Mouse (Mus musculus) thymus, postnatal 10 days (tissue): ENCODE data around the gene Slfn2.
A peak's percentile ranks its signal among the peaks of the same experiment; 100 is the strongest.
"Not testable (repeated sequence)": the region's sequence is repeated elsewhere in the genome, so short reads cannot be mapped to it uniquely, and the experiment has no call there.

Experiments used
- DNase-seq, 2 experiments: peaks; one replicate each; pipeline ENCODE4 v3.0.0; 2021; ENCODE audit warnings: low spot score in 2 of 2

Slfn2 gene

DNA sequence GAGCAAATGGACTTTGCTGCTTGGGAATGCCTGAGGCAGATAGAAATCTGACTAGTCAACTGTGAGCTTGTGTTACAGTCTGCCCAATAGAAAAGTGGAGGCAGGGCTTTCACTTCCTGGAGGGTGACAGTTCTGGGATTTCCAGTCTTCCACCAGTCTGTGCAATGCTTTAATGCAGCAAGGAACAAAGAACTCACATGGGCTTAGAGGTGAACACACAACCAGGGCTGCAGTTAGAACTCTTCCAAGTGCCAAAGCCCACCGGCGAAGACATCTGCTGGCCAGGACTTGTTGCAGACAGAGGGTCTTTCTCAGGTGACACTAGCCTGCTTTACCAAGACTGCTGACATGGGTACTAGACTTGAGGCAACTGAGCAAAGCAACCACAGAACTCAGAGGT is at the start of gene Slfn2:
Gene Slfn2 (plus strand): TSS at position 167 of the 400 bp plus-strand sequence.
- peak; percentile 48 for DNase-seq

- DNase-seq, result no peak
These were observed 48.8 kb upstream of the Slfn2 start for GRCm38 (mm10) chr11:83016093-83016492.

DNA sequence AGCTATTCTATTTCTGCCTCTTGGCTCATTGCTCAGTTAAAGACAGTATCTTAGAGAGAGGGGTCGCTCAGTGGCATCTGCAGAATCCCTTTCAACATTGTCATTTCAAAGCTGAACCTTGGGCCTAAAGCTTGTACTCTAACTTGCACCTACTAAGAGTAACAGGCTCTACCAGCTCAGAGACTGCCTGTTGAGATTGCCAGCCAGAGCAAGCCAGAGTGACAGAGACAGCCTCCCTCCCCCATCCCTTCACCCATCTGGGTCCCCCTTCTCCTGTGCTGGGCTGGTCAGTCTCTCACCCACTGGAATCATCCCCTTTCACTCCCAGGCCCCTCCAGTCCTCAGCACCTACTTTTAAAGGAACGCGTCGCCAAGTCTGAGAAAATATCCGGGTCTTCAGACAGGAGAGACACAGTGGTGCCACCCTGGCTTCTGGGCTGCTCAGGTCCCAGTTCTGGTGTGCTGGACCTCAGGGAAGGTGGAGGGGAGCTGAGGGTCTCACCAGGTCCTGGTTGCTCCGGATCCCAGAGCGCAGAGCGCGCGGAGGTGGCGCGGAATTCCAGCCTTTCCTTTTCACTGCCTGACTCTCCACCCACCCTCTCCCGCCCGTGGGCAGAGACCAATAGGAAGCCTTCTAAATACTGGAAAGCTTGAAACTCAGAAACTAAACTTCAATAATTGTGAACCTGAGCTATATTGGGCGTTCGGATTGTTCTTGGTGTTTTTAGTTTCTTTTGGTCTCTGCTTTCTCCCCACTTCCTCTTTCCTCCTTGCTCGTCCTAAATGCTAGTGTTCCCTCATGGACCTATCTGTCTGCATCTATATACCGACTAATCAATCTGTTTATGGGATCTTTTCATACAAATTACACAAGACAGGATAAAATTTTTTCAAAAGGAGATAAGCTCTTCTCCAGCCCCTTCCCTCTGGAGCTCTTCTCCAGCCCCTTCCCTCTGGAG is 45.1 kb upstream of the Slfn2 start:
- DNase-seq, result not testable (repeated sequence)

- peak; percentile 29 to 46 for DNase-seq
These were observed 44.3 kb upstream of the Slfn2 start, which contains the start of gene Slfn8 for GRCm38 (mm10) chr11:83020621-83021020. Slfn8 (minus strand) TSS chr11:83020810.

GRCm38 (mm10) chr11:83038686-83039085 is 26.2 kb upstream of the Slfn2 start:
- DNase-seq, result not testable (repeated sequence)

DNA sequence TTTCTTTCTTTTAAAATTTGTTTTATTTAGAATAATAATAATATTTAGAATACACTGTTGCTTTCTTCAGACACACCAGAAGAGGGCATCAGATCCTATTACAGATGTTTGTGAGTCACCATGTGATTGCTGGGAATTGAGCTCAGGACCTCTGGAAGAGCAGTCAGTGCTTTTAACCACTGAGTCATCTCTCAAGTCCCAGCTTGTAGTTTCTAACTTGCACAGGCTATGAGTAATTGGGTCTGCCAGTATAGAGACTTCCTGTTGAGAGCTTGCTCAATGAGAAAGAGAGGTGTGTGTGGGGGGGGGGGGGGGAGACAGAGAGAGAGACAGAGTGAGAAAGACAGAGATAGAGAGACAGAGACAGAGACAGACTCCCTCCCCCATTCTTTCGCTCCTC is 25.8 kb upstream of the Slfn2 start:
- no peak for DNase-seq

DNA sequence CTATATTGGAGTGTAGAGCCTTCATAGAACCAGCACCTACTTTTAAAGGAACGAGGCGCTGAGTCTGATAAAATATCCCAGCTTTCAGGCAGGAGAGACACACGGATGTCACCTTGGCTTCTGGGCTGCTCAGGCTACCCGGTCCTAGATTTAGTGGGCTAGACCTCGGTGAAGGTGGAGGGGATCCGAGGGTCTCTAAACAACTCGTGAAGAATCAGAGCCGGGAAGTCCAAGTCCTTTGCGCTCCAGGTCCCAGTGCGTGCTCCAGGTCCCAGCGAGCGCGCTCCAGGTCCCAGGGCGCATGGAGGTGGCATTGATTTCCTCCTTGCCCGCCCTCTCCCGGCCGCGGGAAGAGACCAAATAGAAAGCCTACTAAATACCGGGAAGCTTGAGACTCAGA is 25.1 kb upstream of the Slfn2 start:
- no peak for DNase-seq

DNA sequence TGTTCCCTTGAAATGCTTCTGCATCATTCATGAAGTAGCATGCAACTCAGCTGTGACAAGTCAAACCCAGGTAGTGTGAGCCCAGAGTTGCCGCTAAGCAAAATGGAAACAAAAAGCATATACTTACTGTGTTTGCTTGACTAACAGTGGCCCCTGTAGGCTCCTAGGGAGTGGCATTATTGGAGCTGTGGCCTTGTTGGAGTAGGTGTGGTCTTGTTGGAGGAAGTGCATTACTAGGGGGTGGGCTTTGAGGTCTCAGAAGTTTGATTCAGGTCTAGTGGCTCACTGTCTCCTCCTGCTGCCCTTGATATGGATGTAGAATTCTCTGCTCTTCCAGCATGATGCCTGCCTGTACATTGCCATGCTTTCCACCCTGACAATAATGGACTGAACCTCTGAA is 24.6 kb upstream of the Slfn2 start:
- DNase-seq, result peak; percentile 63 to 65

DNA sequence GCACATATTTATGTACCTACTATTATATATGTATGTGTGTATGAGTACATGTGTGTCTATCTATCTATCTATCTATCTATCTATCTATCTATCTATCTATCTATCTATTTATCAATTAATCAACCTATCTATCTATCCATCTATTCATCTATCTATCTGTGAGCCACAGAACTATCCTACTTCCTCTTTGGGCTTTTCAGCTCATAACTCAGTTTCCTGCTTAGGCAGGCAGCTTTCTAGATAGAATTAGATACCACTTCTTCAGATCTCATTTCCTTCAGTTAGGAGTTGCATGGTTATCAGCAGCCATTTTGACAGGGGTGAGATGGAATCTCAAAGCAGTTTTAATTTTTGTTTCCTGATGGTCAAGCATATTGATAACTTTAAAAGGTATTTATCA is 23.9 kb upstream of the Slfn2 start:
- DNase-seq, result no peak

DNA sequence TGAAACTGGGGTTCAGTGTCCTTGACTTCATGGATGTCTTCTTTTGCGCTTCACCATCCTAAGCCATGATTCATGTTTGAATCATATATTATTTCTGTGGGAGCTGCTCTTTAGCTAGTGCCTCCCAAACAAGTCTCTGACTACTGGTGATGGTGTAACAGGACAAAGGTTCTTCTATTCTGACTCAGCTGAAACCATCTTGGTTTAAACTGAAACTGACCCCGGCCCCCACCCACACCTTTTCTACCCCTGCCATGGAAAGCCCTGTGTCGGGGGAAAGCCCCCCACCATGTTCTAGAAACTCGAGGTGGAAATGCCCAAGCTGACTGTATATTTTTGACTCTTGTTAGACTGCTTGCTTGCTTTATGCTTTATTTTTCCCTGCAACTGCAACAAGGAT is 21.0 kb upstream of the Slfn2 start:
- DNase-seq, result no peak

GRCm38 (mm10) chr11:83045642-83046041 is 19.3 kb upstream of the Slfn2 start:
- DNase-seq, result no peak

DNA sequence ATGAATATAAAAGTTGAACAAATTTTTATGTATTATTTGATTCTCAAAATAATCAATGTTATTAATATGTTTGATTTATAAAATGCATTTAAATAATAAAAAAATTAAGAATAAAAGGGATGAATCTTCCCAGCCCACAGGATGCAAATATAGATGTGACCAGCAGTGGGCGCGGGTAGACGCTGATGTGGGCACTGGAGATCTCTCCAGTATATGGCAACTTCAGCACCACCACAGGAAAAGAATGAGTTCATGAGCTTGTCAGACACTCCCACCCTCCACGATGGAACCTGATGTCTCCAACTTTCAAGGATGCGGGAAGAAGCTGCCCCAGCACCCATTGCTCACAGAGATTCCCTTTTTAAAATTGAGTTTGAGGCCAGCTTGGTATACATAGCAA is 7.0 kb upstream of the Slfn2 start:
- DNase-seq, result peak; percentile 60 to 74

GRCm38 (mm10) chr11:83060412-83061020 is 4.4 kb upstream of the Slfn2 start:
- DNase-seq, result no peak

- no peak for DNase-seq
These were observed 3.1 kb upstream of the Slfn2 start for GRCm38 (mm10) chr11:83061806-83062205.

- no peak for DNase-seq
These were observed 1.8 kb upstream of the Slfn2 start for GRCm38 (mm10) chr11:83063126-83063525.

DNA sequence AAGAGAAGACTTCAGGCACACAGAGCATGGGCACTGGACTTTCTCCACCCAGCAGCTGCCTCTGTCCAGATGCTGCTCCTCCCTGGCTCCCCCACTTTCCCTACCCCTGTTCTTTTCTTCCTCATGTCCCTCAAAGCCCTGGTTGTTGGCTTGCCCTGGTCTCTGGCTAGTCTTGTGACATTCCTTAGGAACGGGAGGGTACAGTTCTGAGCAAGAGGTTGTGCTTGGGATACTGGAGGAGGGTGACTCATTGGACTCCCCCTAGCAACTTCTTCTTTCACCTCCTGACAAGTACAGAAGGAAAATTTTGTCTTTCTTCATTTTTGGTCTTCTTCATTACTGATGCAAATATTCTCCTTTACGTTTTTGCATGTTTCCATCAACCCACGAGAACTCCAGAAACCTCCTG is 967 bp upstream of the Slfn2 start:
- DNase-seq, result peak in 1 of 2 experiments; percentile 3

GRCm38 (mm10) chr11:83065441-83066344 is 781 bp downstream of the Slfn2 start:
- DNase-seq, result peak; percentile 46 to 47

DNA sequence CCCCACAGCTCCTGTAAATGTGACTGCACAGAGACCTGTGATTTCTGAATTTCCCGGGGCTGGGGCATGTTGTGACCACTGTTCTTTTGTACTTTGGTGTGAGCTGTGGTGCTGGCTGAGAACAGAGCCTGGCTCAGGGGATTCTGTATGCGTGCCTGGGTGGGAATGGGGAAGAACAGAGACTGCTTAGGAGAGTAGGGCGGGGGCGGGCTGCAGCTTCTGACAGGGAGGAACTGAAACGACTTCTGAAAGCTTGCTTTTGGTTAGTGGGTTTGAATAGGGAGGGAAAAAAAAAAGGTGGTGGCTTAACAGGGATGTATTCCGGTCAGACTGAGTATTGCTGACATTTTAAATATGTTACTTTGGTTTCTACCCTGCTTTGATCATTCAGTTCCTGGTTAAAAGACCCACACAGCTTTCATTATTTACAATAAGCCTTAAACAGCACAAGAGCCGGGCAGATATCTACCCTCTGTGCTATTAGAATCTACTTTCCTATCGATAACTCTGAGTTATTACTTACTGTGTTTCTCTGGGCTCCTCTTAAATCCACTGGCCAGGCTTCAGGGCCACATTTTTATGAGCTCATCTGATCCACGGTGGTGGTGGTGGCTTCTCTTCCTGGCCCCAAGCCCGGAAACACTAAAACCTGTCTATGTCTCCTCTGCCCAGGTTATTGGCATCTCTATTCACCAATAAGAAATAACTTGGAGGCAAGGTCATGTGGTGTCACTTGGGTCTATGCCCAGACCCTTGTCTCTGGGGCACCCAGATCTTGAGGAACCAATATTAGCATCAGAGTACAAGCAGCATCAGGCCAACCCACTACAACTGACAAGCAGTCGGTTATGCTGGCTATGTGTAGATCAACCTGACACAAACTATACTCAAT is 2.0 kb downstream of the Slfn2 start:
- peak in 1 of 2 experiments; percentile 38 for DNase-seq

DNA sequence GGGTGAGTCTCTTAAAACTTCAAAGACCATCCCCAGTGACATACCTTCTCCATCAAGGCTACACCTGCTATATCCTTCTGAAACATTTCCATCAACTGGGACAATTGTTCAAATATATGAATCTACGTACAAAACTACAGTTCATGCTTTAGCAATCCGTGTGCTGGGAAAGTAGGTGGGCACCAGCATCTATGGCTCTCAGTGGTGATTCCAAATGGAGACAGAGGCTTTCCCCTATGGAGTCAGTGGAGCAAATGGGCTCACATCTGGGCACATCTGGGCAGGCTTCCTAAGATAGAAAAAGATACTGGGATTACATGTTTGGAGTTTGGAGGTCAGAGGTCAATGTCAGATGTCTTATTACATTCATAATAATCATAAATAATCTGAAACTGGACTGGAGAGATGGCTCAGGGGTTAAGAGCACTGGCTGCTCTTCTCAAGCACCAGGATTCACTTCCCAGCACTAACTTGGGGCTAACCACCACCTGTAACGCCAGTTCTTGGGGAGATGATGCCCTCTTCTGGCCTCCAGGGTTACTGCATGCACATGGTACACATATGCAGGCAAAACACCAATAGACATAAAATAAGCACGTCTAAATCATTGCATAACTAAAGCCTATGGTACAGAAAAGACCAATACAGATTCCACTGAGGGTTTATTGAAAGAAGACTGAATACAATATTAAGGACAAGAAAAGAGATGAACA is 3.2 kb downstream of the Slfn2 start:
- DNase-seq, result peak in 1 of 2 experiments; percentile 22

- peak in 1 of 2 experiments; percentile 3 for DNase-seq
These were observed 5.5 kb downstream of the Slfn2 start for GRCm38 (mm10) chr11:83070321-83070970.
